Mouse (Mus musculus) gastrocnemius, postnatal 10 days (tissue): ENCODE measurements around the gene Tex13c2. TPM values are rescaled to one million over a fixed set of nuclear protein-coding genes. Genes with fewer than 3 reads are reported as not detected.
A peak's percentile ranks its signal among the peaks of the same experiment; 100 is the strongest.

ENCODE experiments used
- DNase-seq: peaks from one replicate; pipeline ENCODE4 v3.0.0; 2021; ENCODE audit warnings: mixed read lengths
- long read RNA-seq, 2 experiments: library from polyadenylated mRNA; stranded (forward); transcript quantifications; one replicate each; pipeline ENCODE4 v2.0.0; 2021
- total RNA-seq, 2 experiments: library from RNA; stranded (reverse); gene quantifications; 2 replicates each; pipeline ENCODE4 v1.2.3; 2021

The Tex13c2 gene
- total RNA-seq = not detected
- long read RNA-seq, experiment 1 = 0 reads
- long read RNA-seq, experiment 2 = 0 reads

DNA sequence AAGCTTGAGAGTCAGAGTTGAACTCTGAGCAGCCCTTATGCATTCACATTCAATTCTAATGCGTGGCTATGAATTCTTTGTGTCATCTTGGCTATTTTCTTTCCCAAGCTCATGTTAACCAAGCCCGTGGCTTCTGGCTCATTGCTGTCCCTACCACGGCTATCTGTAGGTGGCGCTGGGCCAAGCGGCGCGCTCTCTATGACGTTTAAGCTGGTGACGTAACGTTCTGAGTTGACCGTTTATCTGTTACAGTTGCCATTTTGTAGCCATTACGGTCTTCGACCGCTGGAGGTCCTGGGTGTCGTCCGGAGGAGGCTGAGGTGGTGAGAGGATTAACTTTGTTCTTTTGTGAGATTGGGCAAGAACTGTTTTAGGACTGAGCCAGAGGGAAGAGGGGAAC lies at the start of gene Tex13c2:
Gene Tex13c2, plus strand, starts transcription at position 246 of the 400 bp plus-strand sequence.
- DNase-seq = no peak

DNA sequence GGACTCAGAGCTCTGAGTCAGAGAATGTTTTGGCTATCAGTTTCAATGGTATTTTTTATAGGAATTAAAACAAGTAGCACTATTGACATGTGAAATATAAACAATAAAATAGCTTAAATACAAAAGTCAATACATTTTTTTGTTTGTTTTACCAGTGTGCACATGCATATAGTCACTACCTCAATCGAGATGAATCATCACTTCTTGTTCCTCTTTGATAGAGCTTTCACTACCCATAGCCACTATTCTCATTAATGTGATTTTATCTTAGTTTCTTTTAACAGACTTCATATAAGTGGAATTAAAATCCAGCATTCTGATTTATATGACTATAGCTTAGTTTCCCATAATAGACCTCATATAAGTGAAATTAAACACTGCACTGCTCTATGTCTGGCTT lies 39.2 kb upstream of the Tex13c2 start:
- DNase-seq = no peak

DNA sequence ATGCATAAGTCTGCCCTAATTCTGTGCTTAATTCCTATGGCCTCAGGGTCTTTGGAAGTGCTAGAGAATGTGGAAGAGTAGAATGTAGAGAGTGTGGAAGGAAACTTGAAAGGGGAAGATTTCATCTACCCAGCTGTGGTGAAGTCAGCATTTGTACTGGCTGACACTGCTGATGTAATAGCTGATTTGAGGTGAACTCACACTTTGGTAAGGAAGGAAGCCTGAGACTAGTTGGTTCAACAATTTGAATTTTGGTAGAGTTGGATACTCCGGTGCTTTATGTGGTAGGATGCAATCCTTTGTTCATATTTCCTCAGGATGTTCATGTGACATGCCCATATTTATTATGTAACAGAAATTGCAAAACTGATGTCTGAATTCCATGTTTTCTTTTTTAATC lies 36.5 kb upstream of the Tex13c2 start:
- no peak for DNase-seq

DNA sequence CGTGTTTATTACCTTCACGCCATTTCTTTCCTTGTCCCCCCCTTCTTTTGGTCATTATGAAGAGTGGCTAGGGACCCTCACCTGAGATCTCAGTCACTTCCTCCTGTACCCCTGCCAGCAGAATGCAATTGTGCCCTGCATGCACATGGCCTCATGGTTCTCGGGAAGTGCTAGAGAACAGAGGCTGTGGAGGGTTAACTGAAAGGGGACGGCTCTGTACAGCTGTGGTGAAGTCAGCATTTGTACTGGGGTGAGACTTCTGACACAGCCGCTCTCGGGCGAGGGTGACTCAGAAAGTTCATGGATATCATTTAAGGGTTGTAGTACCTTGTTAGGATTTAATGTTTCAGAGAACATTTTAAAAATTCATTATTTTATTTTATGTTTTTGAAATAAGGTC lies 35.0 kb upstream of the Tex13c2 start:
- no peak for DNase-seq

DNA sequence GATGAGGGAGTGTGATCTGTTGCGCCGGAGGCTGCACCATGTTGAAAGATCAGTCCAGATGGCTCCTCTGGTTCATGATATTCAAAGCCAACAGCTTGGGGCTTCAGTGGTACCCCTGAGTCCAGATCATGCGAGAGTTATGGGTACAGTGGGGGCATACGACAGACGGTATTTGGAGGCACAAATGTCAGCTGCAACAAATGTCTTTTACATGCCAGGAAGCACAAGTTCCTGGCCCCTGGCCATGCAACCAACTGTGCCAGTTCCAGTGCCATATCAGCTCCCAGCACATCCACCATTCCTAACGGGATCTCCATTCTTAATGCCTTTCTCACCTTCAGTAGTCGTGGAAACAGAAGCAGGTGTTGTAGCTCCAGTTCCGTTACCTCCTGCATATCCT lies 845 bp downstream of the Tex13c2 start:
- no peak for DNase-seq

DNA sequence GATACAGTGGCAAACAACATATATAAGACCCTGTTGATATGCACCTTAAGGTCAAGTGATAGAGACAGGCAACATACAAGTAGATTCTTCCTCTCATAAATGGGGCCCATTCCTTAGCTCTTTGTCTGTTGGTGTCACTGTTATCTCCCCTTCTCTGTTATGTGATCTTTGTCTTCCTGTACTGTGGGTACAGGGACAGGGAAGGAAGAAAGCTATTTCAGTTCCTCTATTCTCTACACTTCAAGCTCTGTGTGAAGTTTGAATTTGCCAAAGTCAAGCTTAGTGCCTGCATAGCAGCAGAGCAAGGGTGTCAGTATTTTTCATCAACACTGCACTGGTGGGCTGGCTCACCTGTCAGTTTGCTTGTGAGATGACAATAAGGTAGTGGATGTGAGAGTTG lies 11.0 kb downstream of the Tex13c2 start:
- no peak for DNase-seq

DNA sequence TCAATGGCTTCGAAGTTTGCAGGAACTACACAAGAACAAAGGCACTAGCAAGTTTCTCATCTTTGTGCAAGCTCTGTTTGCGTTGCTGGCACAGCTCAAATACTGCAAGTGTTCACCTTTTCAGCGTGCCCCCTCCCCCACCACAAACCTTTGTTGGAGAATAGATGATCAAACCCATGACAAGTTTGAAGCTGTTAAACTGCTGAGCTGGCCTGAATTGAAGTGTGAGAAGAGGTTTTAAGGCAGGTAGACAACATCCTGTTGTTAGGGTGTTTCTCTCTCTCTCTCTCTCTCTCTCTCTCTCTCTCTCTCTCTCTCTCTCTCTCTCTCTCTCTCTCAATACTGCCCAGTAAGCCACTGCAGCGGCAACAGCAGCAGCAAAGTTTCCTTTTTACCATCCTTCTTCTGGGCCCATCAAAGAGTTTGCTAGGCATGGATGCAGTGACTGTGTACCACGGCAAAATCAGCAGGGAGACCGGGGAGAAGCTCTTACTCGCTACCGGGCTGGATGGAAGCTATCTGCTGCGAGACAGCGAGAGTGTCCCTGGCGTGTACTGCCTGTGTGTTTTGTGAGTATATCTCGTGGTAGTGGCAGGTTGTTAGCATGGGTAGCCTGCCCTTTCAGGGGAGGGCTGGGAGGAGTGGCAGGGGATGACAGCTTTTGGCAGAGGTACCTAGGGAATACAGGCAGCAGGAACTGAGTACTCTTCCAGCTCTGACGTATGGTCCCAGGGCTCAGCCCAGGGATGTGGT lies 13.0 kb downstream of the Tex13c2 start, which contains the start of gene Sh2d1a:
Gene Sh2d1a, plus strand, starts transcription at position 163 of the 753 bp plus-strand sequence.
- DNase-seq = no peak

DNA sequence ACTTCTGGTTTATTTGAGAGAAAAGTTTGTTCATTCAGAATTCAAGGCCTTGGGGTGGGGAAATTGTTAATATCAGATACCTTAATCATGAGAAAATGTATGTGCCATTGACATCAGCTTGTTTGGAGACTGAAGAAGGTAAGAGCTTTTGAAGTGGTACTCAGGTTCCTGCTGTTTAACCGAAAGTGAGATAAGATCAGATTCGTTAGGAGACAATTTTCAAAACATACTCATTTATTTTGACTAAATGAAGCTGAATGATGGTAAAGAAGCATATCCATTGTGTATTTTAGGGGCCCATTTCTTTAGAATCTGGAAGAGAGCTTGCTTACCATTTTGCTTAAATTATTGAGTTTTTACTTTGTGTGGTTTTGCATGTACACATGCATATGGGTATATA lies 21.6 kb downstream of the Tex13c2 start:
- DNase-seq = no peak

DNA sequence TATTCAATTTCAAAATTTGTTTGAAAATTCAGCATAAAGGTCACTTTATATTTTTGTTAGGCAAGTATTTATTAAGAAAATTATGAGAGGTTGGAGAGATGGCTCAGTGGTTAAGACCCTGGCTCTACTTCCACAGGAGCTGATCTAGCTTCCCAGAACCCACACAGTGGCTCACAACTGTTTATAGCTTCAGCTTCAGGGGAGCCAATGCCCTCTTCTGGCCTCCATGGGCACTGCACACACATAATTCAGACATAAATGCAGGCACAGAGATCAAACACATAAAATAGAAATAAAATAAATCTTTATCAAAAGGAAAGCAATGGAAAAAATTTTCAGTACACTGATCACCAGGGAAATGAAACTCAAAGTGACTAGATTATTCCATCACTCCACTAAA lies 23.1 kb downstream of the Tex13c2 start:
- no peak for DNase-seq

DNA sequence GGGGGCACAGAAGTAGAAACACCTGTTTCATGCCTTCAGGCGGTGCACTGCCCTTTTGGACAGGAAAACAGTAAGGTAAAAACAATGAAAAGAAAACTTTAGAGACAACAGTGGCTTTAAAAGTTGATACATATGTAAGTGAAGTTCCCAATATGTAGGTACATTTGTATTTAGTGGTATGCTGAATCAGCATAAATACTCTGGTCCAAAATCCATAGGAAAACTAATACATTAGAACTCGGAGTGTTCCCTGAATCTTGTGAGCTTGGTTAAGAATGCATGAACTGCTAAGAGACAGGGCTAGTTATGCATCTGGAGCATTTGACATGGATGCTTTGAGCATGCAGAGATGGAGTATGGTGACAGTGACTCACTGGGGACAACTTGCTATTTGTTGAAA lies 33.4 kb downstream of the Tex13c2 start:
- DNase-seq = no peak

DNA sequence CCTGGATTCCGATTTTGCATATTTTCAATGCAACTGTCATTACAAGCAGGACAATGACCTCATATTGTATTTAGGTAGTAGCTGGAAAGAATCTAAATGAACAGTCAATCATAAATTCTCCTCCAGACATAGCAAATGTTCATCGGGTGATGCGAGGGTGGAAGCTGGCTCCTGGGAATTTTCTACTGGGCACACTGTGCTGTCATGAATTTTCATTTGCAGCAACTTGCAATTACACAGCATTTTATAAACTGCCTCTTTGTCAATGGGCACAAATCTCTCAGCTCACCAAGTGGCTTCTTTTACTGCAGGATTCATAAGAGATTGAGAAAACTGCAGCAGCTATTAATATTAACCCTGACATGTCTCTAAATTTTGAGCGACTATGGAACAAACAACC lies 41.2 kb downstream of the Tex13c2 start:
- DNase-seq = no peak

DNA sequence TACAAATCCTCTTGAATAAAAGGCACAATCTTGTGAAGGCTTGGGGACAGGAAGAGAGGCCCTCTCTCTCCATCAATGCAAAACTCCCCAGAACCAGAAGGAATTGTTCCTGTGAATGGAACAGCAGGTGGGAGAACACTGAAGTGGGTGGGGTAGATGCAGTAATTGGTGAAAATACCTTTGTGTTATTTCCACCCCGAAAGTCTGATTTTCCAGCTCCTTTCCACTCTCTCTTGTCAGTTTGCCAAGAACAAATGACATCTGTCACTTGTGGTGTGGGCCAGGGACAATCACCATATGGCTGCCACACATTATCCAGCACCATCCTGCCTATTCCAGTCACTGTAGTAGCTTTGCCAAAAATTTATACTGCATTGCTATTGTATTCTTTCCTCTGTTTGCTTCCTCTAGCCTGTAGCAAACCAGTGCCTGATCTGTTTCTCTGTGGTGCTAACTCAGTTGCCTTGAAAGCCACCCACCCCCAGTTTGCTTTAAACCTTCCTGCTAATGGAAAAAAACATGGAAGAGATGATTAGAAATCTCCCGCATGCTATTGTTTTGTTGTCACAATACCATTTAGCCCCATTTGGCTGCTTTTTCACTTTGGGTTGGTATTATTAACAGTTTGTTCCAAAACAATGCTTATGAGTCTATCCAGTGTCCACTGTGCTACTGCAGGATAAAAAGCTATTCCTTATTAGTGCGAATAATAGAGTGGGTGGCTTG lies 50.7 kb downstream of the Tex13c2 start:
- no peak for DNase-seq

DNA sequence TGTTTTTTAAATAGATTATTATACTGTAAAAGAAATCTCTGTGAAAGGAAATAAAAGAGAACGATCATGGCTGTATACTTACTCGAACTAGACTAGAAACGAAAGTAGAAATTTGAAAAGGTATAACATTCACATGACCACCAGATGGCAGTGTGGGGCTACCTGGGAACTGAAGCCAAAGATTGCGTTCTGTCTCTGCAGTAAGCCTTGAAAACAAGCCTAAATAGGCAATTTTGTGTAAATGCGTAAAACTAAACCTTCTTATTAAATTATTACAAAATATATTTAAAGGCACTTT lies 51.2 kb downstream of the Tex13c2 start:
- peak; percentile 58 for DNase-seq

Other genes with a start within 250 kb of the Tex13c2 start
- not detected for gene Sh2d1a, start 12.8 kb downstream of the Tex13c2 start, total RNA-seq